Comparison of ENCODE assay signal across 21 mouse cellular contexts in genomic region chr4:138538084-138538449, GRCm38 (mm10).
DNase-seq lines count a peak whose midpoint lies in the region; ATAC-seq and TF ChIP-seq lines count a peak whose summit lies in the region.
"Had no signal": no experiment of that assay in that cellular context is flagged by ENCODE, and none has a peak within 500 bp of the region (broad histone marks: within the 10 kb centered on the region; RNA-seq: fewer than 3 reads in every experiment).

No protein-coding gene starts in this region.

- no peaks in the 10 kb centered on the region for H3K9me3 ChIP-seq in forebrain, embryonic 13.5 days (replicated peaks)
- H3K9me3 ChIP-seq in forebrain, embryonic 10.5 days: peaks cover 9% of the 10 kb centered on the region; the same call in 1 of the 2 replicates
- H3K9me3 ChIP-seq in hindbrain, embryonic 14.5 days (ENCODE audit: control insufficient read depth, low read length): no peaks in the 10 kb centered on the region
- no peaks in the 10 kb centered on the region for H3K9me3 ChIP-seq in midbrain, embryonic 14.5 days (ENCODE audit: control insufficient read depth, low read length)
- H3K9me3 ChIP-seq: embryonic facial prominence, embryonic 13.5 days; lung, embryonic 15.5 days; stomach, embryonic 15.5 days had no signal

- TF ChIP-seq POLR2A in brain, embryonic 14.5 days (IDR thresholded peaks at IDR 0.05; ENCODE audit: borderline replicate concordance, extremely low read depth, insufficient read depth, insufficient read length, poor library complexity, severe bottlenecking): no peak

- peak overlapping the region; percentile 21; the same call in 1 of the 2 replicates for H3K4me2 ChIP-seq in forebrain, embryonic 13.5 days
- no peak overlapping the region for H3K4me2 ChIP-seq in hindbrain, embryonic 14.5 days (replicated peaks)
- no peak overlapping the region for H3K4me2 ChIP-seq in midbrain, embryonic 14.5 days (ENCODE audit: low read length)
- H3K4me2 ChIP-seq: embryonic facial prominence, embryonic 13.5 days; limb, embryonic 12.5 days; liver, embryonic 13.5 days; lung, embryonic 15.5 days; stomach, embryonic 15.5 days had no signal

- no peak overlapping the region for H3K9ac ChIP-seq in forebrain, embryonic 13.5 days
- no peak overlapping the region for H3K9ac ChIP-seq in hindbrain, embryonic 14.5 days
- H3K9ac ChIP-seq in midbrain, embryonic 14.5 days (replicated peaks; ENCODE audit: low read length): no peak overlapping the region
- H3K9ac ChIP-seq: embryonic facial prominence, embryonic 13.5 days; limb, embryonic 12.5 days; liver, embryonic 13.5 days; lung, embryonic 15.5 days; stomach, embryonic 15.5 days had no signal

- H3K27ac ChIP-seq in forebrain, embryonic 13.5 days: peak overlapping the region; percentile 77
- no peak overlapping the region; the same call in 1 of the 2 replicates for H3K27ac ChIP-seq in forebrain, embryonic 10.5 days
- H3K27ac ChIP-seq in hindbrain, embryonic 14.5 days: peak overlapping the region; percentile 60
- peak overlapping the region; percentile 71 for H3K27ac ChIP-seq in midbrain, embryonic 14.5 days (replicated peaks; ENCODE audit: low read depth, low read length)
- H3K27ac ChIP-seq: embryonic facial prominence, embryonic 13.5 days; limb, embryonic 12.5 days; liver, embryonic 13.5 days; lung, embryonic 15.5 days; stomach, embryonic 15.5 days had no signal

- 42% methylated on average over 4 of the region's 4 CpGs for WGBS in forebrain, embryonic 13.5 days
- WGBS in forebrain, embryonic 10.5 days: 67% methylated on average over 4 of the region's 4 CpGs
- 42% methylated on average over 4 of the region's 4 CpGs for WGBS in hindbrain, embryonic 14.5 days
- WGBS in midbrain, embryonic 14.5 days: 37% methylated on average over 4 of the region's 4 CpGs

- no peak overlapping the region for H3K4me3 ChIP-seq in forebrain, embryonic 13.5 days
- H3K4me3 ChIP-seq in forebrain, embryonic 10.5 days: no peak overlapping the region
- no peak overlapping the region for H3K4me3 ChIP-seq in hindbrain, embryonic 14.5 days (replicated peaks; ENCODE audit: low read length)
- H3K4me3 ChIP-seq in midbrain, embryonic 14.5 days (replicated peaks; ENCODE audit: low read depth, low read length): no peak overlapping the region
- H3K4me3 ChIP-seq: embryonic facial prominence, embryonic 13.5 days; limb, embryonic 12.5 days; liver, embryonic 13.5 days; lung, embryonic 15.5 days; myocyte; stomach, embryonic 15.5 days had no signal

- peaks cover 42% of the 10 kb centered on the region for H3K4me1 ChIP-seq in forebrain, embryonic 13.5 days
- H3K4me1 ChIP-seq in forebrain, embryonic 10.5 days: peaks cover 18% of the 10 kb centered on the region
- peaks cover 25% of the 10 kb centered on the region for H3K4me1 ChIP-seq in hindbrain, embryonic 14.5 days (replicated peaks; ENCODE audit: control insufficient read depth, insufficient read depth, low read length)
- peaks cover 16% of the 10 kb centered on the region for H3K4me1 ChIP-seq in midbrain, embryonic 14.5 days (ENCODE audit: control insufficient read depth, insufficient read depth, low read length)
- H3K4me1 ChIP-seq: limb, embryonic 12.5 days; liver, embryonic 13.5 days had no signal

- DNase-seq in forebrain, embryonic 10.5 days (ENCODE audit: extremely low spot score, low spot score): no peak
- DNase-seq in brain, embryonic 14.5 days (ENCODE audit: low read depth): peak; percentile 64
- no peak for DNase-seq in hindbrain, embryonic 14.5 days (ENCODE audit: low spot score)
- peak; percentile 46 for DNase-seq in midbrain, embryonic 14.5 days
- DNase-seq in thymus, postnatal 0 days (ENCODE audit: low spot score): no peak
- DNase-seq in cerebellum, postnatal 36 days: no peak
- DNase-seq: adrenal gland, postnatal 10 days; cerebellum, adult 11-12 months; heart, adult 18-20 months; kidney, adult 11 months; kidney, postnatal 10 days; liver, embryonic 13.5 days; spleen, adult 18-20 months; thymus, postnatal 25 days had no signal

- no peaks in the 10 kb centered on the region for H3K36me3 ChIP-seq in forebrain, embryonic 13.5 days (ENCODE audit: poor library complexity, severe bottlenecking)
- no peaks in the 10 kb centered on the region for H3K36me3 ChIP-seq in forebrain, embryonic 10.5 days (replicated peaks)
- H3K36me3 ChIP-seq in hindbrain, embryonic 14.5 days (replicated peaks; ENCODE audit: control insufficient read depth, insufficient read depth): no peaks in the 10 kb centered on the region
- H3K36me3 ChIP-seq in midbrain, embryonic 14.5 days (ENCODE audit: control insufficient read depth, insufficient read depth, low read length): no peaks in the 10 kb centered on the region
- H3K36me3 ChIP-seq: embryonic facial prominence, embryonic 13.5 days; limb, embryonic 12.5 days; liver, embryonic 13.5 days; lung, embryonic 15.5 days; stomach, embryonic 15.5 days had no signal

- H3K27me3 ChIP-seq in forebrain, embryonic 13.5 days: 0 out of 2 replicates have a peak, but pooled peaks cover 5% of the 10 kb centered on the region
- peaks cover 8% of the 10 kb centered on the region; the same call in 1 of the 2 replicates for H3K27me3 ChIP-seq in forebrain, embryonic 10.5 days (ENCODE audit: poor library complexity, severe bottlenecking)
- H3K27me3 ChIP-seq in hindbrain, embryonic 14.5 days (ENCODE audit: control insufficient read depth, insufficient read depth, low read length): no peaks in the 10 kb centered on the region
- H3K27me3 ChIP-seq in midbrain, embryonic 14.5 days (ENCODE audit: control insufficient read depth, insufficient read depth, low read length): no peaks in the 10 kb centered on the region
- H3K27me3 ChIP-seq: embryonic facial prominence, embryonic 13.5 days; liver, embryonic 13.5 days; stomach, embryonic 15.5 days had no signal

- no peak for TF ChIP-seq CTCF in brain, embryonic 14.5 days (IDR thresholded peaks at IDR 0.05; ENCODE audit: borderline replicate concordance, extremely low read depth, insufficient read depth, insufficient read length)

- peak; percentile 46 for ATAC-seq in forebrain, embryonic 13.5 days
- peak; percentile 53; the same call in 1 of the 2 replicates for ATAC-seq in hindbrain, embryonic 14.5 days (ENCODE audit: low FRiP score)
- peak; percentile 40; the same call in 1 of the 2 replicates for ATAC-seq in midbrain, embryonic 14.5 days (ENCODE audit: low FRiP score, low TSS enrichment)
- ATAC-seq in megakaryocyte-erythroid progenitor cell, adult 5-6 weeks (replicated peaks; ENCODE audit: low FRiP score, low TSS enrichment, poor library complexity, severe bottlenecking): no peak

Comparison
In these comparisons a context has a peak if more than half of its experiments do, and no peak if none do; other contexts are left out.
1. DNase-seq: peak in brain, embryonic 14.5 days (single experiment) and midbrain, embryonic 14.5 days (single experiment); none in forebrain, embryonic 10.5 days (single experiment), hindbrain, embryonic 14.5 days (single experiment), thymus, postnatal 0 days (single experiment) and cerebellum, postnatal 36 days (0 of 2).